Mouse (Mus musculus) lung, adult 2 months (tissue): ENCODE measurements around the gene Catsperz. TPM values are rescaled to one million over a fixed set of nuclear protein-coding genes. Genes with fewer than 3 reads are reported as not detected.
"Not testable (repeated sequence)": the region's sequence is repeated elsewhere in the genome, so short reads cannot be mapped to it uniquely, and the experiment has no call there.

Experiments used
- DNase-seq: peaks from one replicate; pipeline ENCODE4 v3.0.0; 2022
- H3K4me1 ChIP-seq: fragments of 200-500 bp; 2 replicates; pipeline ENCODE4 v1.6.1; 2011; ENCODE audit warnings: low read length; ENCODE audit not compliant: control insufficient read depth, insufficient read depth
- H3K4me3 ChIP-seq: fragments of 200-500 bp; replicated peaks from 2 replicates; pipeline ENCODE3; 2011; ENCODE audit warnings: low read depth, mild to moderate bottlenecking, control low read depth, low read length; ENCODE audit errors: extremely low read depth
- CTCF ChIP-seq: fragments of 200-500 bp; IDR thresholded peaks from 2 replicates; pipeline ENCODE4 v1.5.1; 2011; ENCODE audit warnings: mild to moderate bottlenecking, low read length, control low read depth; ENCODE audit not compliant: insufficient read depth
- POLR2A ChIP-seq: fragments of 200-500 bp; IDR thresholded peaks from 2 replicates; pipeline ENCODE4 v1.6.1; 2011; ENCODE audit warnings: low read depth, mild to moderate bottlenecking, control low read depth, low read length, borderline replicate concordance; ENCODE audit errors: extremely low read depth
- WGBS: fragments of 180-500 bp; shearing (Covaris S2); methylation state at CpG from one replicate; pipeline ENCODE4 v1.1.7; 2018; 5-methylcytosine and 5-hydroxymethylcytosine counted together
- polyA plus RNA-seq: library from polyadenylated mRNA; depleted of rRNA; stranded (reverse); fragments of >200 nt; gene quantifications from 2 replicates; pipeline ENCODE4 v1.2.3, GENCODE M21; 2012; rRNA removed

Catsperz gene
- polyA plus RNA-seq, 1 experiment: 0.49 TPM

- Histone ChIP-seq H3K4me3 (no peak overlapping the region), H3K4me1 (no peaks in the 10 kb centered on the region; the same call in 1 of the 2 replicates)
- TF ChIP-seq CTCF (no peak), POLR2A (no peak)
- WGBS: 79% methylated on average over 1 of the region's 1 CpGs
- no peak for DNase-seq
Measured at GRCm38 (mm10) chr19:6903031-6903430, 22.1 kb downstream of the Catsperz start.

- 77% methylated on average over 4 of the region's 4 CpGs for WGBS
- Histone ChIP-seq H3K4me1 (no peaks in the 10 kb centered on the region), H3K4me3 (no peak overlapping the region)
- no peak for DNase-seq
- TF ChIP-seq POLR2A (no peak), CTCF (no peak)
Measured at GRCm38 (mm10) chr19:6899641-6900040, 25.5 kb downstream of the Catsperz start.

- not testable (repeated sequence) for H3K4me3 ChIP-seq, DNase-seq, H3K4me1 ChIP-seq
- 67% methylated on average over 18 of the region's 18 CpGs for WGBS
Measured at GRCm38 (mm10) chr19:6895608-6896305, 29.4 kb downstream of the Catsperz start.

DNA sequence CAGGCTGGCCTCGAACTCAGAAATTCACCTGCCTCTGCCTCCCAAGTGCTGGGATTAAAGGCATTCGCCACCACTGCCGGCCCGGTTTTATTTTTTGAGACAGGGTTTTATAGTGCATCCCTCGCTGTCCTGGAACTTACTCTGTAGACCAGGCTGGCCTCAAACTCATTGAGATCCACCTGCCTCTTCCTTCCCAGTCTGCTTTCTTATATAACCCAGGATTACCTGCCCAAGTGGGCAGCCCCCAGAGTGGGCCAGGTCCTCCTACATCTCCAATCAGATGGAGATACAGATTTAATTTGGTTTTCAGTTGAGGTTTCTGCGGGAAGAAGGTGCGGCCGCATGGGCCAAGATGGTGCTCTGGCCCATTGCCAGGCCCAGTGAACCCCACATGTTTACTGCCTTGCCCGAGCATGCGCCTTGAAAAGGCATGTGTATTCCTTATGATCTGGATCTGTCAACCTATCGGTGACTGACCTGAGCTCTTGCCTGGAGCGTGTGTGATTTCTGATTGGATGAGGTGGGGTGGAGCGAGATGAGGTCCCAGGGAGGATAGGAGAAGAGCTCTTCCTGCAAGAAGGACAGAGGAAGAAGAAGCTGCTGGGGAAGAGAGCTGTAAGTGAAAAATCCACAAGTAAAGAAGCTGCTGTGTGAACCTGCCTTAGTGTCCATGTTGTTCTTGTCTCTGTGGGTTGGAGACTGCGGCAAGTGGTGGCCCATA lies 31.3 kb downstream of the Catsperz start:
- TF ChIP-seq POLR2A (no peak), CTCF (no peak)
- 93% methylated on average over 14 of the region's 14 CpGs for WGBS
- no peaks in the 10 kb centered on the region for H3K4me1 ChIP-seq
- no peak for DNase-seq
- no peak overlapping the region for H3K4me3 ChIP-seq

DNA sequence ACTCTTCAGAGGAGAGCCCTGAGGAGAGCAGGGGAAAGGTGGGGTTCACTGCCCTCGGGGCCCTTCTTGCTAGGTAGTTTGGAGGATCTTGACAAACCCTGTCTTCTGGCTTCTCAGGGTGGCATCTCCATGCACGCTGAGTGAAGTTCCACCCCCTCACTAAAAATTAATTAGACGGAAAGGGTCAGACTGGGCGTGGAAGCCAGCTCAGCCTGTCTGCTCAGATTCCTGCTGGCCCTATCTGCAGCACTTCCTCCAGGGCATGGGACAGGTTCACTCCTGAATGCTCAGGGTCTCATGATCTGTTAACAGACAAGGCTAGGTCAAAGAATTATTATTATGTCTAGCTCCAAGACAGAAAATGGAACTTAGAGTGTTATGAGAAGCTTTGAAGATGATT lies 32.7 kb downstream of the Catsperz start:
- H3K4me1 ChIP-seq: no peaks in the 10 kb centered on the region
- TF ChIP-seq POLR2A (no peak), CTCF (no peak)
- DNase-seq: no peak
- H3K4me3 ChIP-seq: no peak overlapping the region
- 52% methylated on average over 4 of the region's 4 CpGs for WGBS

- Histone ChIP-seq H3K4me1 (no peaks in the 10 kb centered on the region), H3K4me3 (no peak overlapping the region)
- no peak for DNase-seq
- TF ChIP-seq CTCF: no peak
- no peak for TF ChIP-seq POLR2A
- 73% methylated on average over 4 of the region's 4 CpGs for WGBS
Measured at GRCm38 (mm10) chr19:6877965-6878364, 47.2 kb downstream of the Catsperz start.

DNA sequence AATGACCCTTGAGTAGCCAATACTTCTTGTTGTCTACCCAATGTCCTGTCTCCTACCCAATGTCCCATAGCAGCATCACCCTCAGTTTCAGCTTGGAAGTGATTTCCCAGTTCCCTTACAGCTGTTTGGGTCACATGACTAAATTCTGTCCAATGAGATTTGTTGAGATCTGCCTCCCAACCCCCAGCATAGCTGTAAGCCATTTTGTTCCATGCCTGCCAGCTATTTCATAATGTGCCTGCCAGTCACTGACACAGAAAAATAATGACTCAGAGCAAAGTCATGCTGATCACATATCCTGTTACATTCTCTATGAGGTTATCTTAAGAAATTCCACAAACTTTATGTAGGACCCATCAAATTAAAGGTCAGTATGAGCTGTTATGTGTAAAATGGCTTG lies 48.4 kb downstream of the Catsperz start:
- no peaks in the 10 kb centered on the region for H3K4me1 ChIP-seq
- no peak for DNase-seq
- no peak overlapping the region for H3K4me3 ChIP-seq
- TF ChIP-seq CTCF: no peak
- TF ChIP-seq POLR2A: no peak

DNA sequence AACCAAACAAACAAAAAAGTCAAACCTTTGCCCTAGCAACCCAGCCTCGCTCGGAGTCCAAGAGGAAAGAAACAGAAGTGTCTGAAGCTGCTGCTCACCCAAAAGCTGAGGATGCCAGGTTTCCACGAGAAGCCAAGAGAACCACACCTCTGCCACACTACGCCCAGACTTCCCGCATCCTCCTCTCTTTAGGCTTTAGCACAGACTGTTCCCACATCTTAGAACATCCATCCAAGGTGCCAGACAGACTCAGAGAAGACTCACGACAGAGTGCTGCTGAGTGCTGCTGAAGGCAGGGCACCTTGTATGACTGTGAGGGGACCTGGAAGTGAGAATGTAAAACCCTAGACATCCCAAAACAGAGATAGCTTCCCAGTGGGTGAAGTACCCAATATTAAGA lies 49.3 kb downstream of the Catsperz start:
- no peak overlapping the region for H3K4me3 ChIP-seq
- DNase-seq: no peak
- 84% methylated on average over 6 of the region's 6 CpGs for WGBS
- no peak for TF ChIP-seq POLR2A
- no peak for TF ChIP-seq CTCF
- no peaks in the 10 kb centered on the region for H3K4me1 ChIP-seq

DNA sequence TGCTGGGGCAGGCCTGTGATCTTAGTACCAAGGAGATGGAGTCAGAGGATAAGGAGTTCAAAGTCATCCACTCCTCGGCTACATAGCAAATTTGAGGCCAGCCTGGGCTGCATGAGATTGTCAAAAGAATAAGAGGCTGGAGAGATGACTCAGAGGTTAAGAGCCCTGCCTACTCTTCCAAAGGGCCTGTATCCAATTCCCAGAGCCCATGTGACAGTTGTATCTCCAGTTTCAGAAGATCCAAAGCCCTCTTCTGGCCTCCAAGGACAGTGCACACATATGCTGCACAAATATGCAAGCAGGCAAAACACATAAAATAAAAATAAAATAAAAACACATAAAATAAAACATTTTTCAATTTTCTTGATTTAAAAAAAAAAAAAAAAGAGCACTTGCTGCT lies 50.9 kb downstream of the Catsperz start:
- peaks cover 2% of the 10 kb centered on the region; the same call in 1 of the 2 replicates for H3K4me1 ChIP-seq
- TF ChIP-seq POLR2A: no peak
- TF ChIP-seq CTCF: no peak
- H3K4me3 ChIP-seq: no peak overlapping the region
- DNase-seq: no peak
- 74% methylated on average over 1 of the region's 1 CpGs for WGBS

DNA sequence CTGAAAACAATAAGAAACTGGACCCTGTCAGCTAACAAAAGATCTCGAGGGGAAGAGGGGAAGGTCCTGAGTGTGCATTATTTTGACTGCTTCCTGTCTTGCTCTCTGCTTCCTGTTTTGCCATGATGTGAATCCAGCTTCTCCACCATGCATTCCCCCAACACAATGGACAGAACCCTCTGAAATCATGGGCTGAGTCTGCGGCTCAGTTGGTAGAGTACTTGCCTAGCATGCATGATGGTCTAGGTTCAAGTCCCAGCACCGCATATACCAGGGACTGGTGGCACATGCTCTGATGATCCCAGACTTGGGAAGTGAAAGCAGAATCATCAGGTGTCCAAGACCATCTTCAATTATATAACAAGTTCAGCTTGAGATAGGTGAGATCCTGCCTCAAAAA lies 52.5 kb downstream of the Catsperz start:
- 51% methylated on average over 3 of the region's 3 CpGs for WGBS
- Histone ChIP-seq H3K4me1 (peaks cover 4% of the 10 kb centered on the region; the same call in 1 of the 2 replicates), H3K4me3 (no peak overlapping the region)
- TF ChIP-seq POLR2A (no peak), CTCF (no peak)
- no peak for DNase-seq

Other genes starting within 250 kb of the Catsperz start
- gene Rps6ka4, start 84.7 kb downstream of the Catsperz start, polyA plus RNA-seq: 45.9 and 49.8 TPM in 2 replicates
- 17.3 and 19.9 TPM in 2 replicates for gene Ccdc88b, start 67.2 kb downstream of the Catsperz start, polyA plus RNA-seq
- 115 and 120 TPM in 2 replicates for gene Trmt112, start 15.7 kb downstream of the Catsperz start, polyA plus RNA-seq
- 110 and 148 TPM in 2 replicates for gene Prdx5, start 15.3 kb downstream of the Catsperz start, polyA plus RNA-seq
- gene Esrra, start 3.6 kb downstream of the Catsperz start, polyA plus RNA-seq: 42.9 and 43.8 TPM in 2 replicates
- gene Kcnk4, start 9.1 kb upstream of the Catsperz start, polyA plus RNA-seq: 0.17 TPM in 1 of 2 replicates, not detected in the other
- 57.3 and 75.5 TPM in 2 replicates for gene Bad, start 16.5 kb upstream of the Catsperz start, polyA plus RNA-seq
- gene Gpr137, start 17.1 kb upstream of the Catsperz start, polyA plus RNA-seq: 77.6 and 85.1 TPM in 2 replicates
- 47.1 and 53.6 TPM in 2 replicates for gene Ppp1r14b, start 49.6 kb upstream of the Catsperz start, polyA plus RNA-seq
- 109 and 124 TPM in 2 replicates for gene Plcb3, start 51.1 kb upstream of the Catsperz start, polyA plus RNA-seq
- 42.3 and 51.3 TPM in 2 replicates for gene Fkbp2, start 55.1 kb upstream of the Catsperz start, polyA plus RNA-seq
- 30.1 and 35.3 TPM in 2 replicates for gene Vegfb, start 62.3 kb upstream of the Catsperz start, polyA plus RNA-seq
- 36.9 and 38.9 TPM in 2 replicates for gene Dnajc4, start 67.2 kb upstream of the Catsperz start, polyA plus RNA-seq
- gene Nudt22, start 70.7 kb upstream of the Catsperz start, polyA plus RNA-seq: 27.5 and 29.9 TPM in 2 replicates
- gene Trpt1, start 70.8 kb upstream of the Catsperz start, polyA plus RNA-seq: 15.1 and 15.6 TPM in 2 replicates
- gene Fermt3, start 94.1 kb upstream of the Catsperz start, polyA plus RNA-seq: 36.8 and 41.6 TPM in 2 replicates
- gene Stip1, start 114.6 kb upstream of the Catsperz start, polyA plus RNA-seq: 25.0 and 31.4 TPM in 2 replicates
- gene Macrod1, start 131.4 kb upstream of the Catsperz start, polyA plus RNA-seq: 42.0 and 44.3 TPM in 2 replicates
- 0.29 and 0.40 TPM in 2 replicates for gene Flrt1, start 180.3 kb upstream of the Catsperz start, polyA plus RNA-seq